Mouse (Mus musculus) limb, embryonic 14.5 days (tissue): ENCODE measurements around the gene Lime1. TPM values are rescaled to one million over a fixed set of nuclear protein-coding genes. Genes with fewer than 3 reads are reported as not detected.

Source experiments
- ATAC-seq: fragments of 200-750 bp; cut with Nextera tagmentation; 2 replicates; pipeline ENCODE4 v1.8.0; 2017; ENCODE audit warnings: low read depth, moderate number of reproducible peaks, moderate TSS enrichment; ENCODE audit not compliant: low FRiP score
- DNase-seq: peaks from one replicate; pipeline ENCODE4 v3.0.0-alpha.2; 2015; ENCODE audit warnings: low spot score
- H3K27ac ChIP-seq: fragments of 300-500 bp; sonication (generic); replicated peaks from 2 replicates; pipeline ENCODE4 v1.5.1; 2014; ENCODE audit warnings: low read depth, mild to moderate bottlenecking, low read length, moderate library complexity, mixed read lengths
- H3K27me3 ChIP-seq: fragments of 300-500 bp; sonication (generic); 2 replicates; pipeline ENCODE4 v1.6.1; 2014; ENCODE audit warnings: low read length, mixed read lengths; ENCODE audit not compliant: control insufficient read depth, insufficient read depth
- H3K36me3 ChIP-seq: fragments of 300-500 bp; sonication (generic); 2 replicates; pipeline ENCODE4 v1.6.1; 2014; ENCODE audit warnings: mild to moderate bottlenecking, low read length, moderate library complexity, mixed read lengths; ENCODE audit not compliant: control insufficient read depth, insufficient read depth
- H3K4me1 ChIP-seq: fragments of 300-500 bp; sonication (generic); 2 replicates; pipeline ENCODE4 v1.6.1; 2014; ENCODE audit warnings: antibody characterized with exemption, low read length, mixed read lengths; ENCODE audit not compliant: control insufficient read depth, insufficient read depth
- H3K4me2 ChIP-seq: fragments of 300-500 bp; sonication (generic); replicated peaks from 2 replicates; pipeline ENCODE4 v1.6.1; 2014; ENCODE audit warnings: low read depth, mild to moderate bottlenecking, low read length, moderate library complexity; ENCODE audit not compliant: severe bottlenecking
- H3K4me3 ChIP-seq: fragments of 300-500 bp; sonication (generic); replicated peaks from 2 replicates; pipeline ENCODE4 v1.5.1; 2014; ENCODE audit warnings: low read length
- H3K9ac ChIP-seq: fragments of 300-500 bp; sonication (generic); 2 replicates; pipeline ENCODE4 v1.6.1; 2014; ENCODE audit warnings: mild to moderate bottlenecking, low read depth, low read length, moderate library complexity; ENCODE audit not compliant: severe bottlenecking
- H3K9me3 ChIP-seq: fragments of 300-500 bp; sonication (generic); 2 replicates; pipeline ENCODE4 v1.6.1; 2016; ENCODE audit warnings: low read length; ENCODE audit not compliant: control insufficient read depth
- POLR2A ChIP-seq: fragments of 200-500 bp; IDR thresholded peaks from 2 replicates; pipeline ENCODE4 v1.8.0; 2012; ENCODE audit warnings: inconsistent platforms, mild to moderate bottlenecking, moderate library complexity, borderline replicate concordance; ENCODE audit not compliant: insufficient read depth, insufficient read length; ENCODE audit errors: extremely low read depth
- WGBS: fragments of 180-500 bp; shearing (Covaris S2); extraction: QIAGEN DNeasy Blood & Tissue Kit; methylation state at CpG from one replicate; pipeline ENCODE4 v1.1.7; 2014; 5-methylcytosine and 5-hydroxymethylcytosine counted together
- polyA plus RNA-seq, 2 experiments: library from polyadenylated mRNA; depleted of rRNA in 1 of 2; stranded (reverse) in 1 of 2; unstranded in 1 of 2; fragments of >200 nt; fragmentation: Nextera tagmentation in 1 of 2; extraction: Ambion mirVana in 1 of 2; gene quantifications; 2 replicates each; pipeline versions ENCODE4 v1.2.1 to v1.2.3; 2012 to 2014

Gene Lime1
- polyA plus RNA-seq, 2 experiments, result 21.3 to 63.3 TPM

GRCm38 (mm10) chr2:181419359-181419758, 39.5 kb downstream of the Lime1 start:
- Histone ChIP-seq H3K27ac (no peak overlapping the region), H3K9ac (no peak overlapping the region), H3K9me3 (no peaks in the 10 kb centered on the region), H3K4me1 (no peaks in the 10 kb centered on the region), H3K4me3 (no peak overlapping the region), H3K27me3 (no peaks in the 10 kb centered on the region), H3K4me2 (no peak overlapping the region), H3K36me3 (no peaks in the 10 kb centered on the region)
- no peak for TF ChIP-seq POLR2A
- ATAC-seq (no peak), DNase-seq (no peak)
- 78% methylated on average over 7 of the region's 7 CpGs for WGBS

- TF ChIP-seq POLR2A, result no peak
- 87% methylated on average over 4 of the region's 4 CpGs for WGBS
- H3K27ac ChIP-seq, result no peak overlapping the region
These were observed 40.5 kb downstream of the Lime1 start for GRCm38 (mm10) chr2:181420426-181420825.

GRCm38 (mm10) chr2:181420903-181421638, 41.2 kb downstream of the Lime1 start:
- no peaks in the 10 kb centered on the region for H3K27me3 ChIP-seq
- H3K4me2 ChIP-seq, result no peak overlapping the region
- no peaks in the 10 kb centered on the region for H3K9me3 ChIP-seq
- WGBS, result 66% methylated on average over 4 of the region's 4 CpGs
- DNase-seq (no peak), ATAC-seq (no peak)
- no peak overlapping the region for H3K4me3 ChIP-seq
- H3K36me3 ChIP-seq, result no peaks in the 10 kb centered on the region
- no peak overlapping the region for H3K27ac ChIP-seq
- TF ChIP-seq POLR2A, result no peak
- H3K9ac ChIP-seq, result no peak overlapping the region
- H3K4me1 ChIP-seq, result no peaks in the 10 kb centered on the region

More at GRCm38 (mm10) chr2:181420426-181420825, 40.5 kb downstream of the Lime1 start:
- DNase-seq, result no peak
- no peak overlapping the region for H3K4me2 ChIP-seq
- no peak for ATAC-seq
- H3K27me3 ChIP-seq, result no peaks in the 10 kb centered on the region
- no peaks in the 10 kb centered on the region for H3K36me3 ChIP-seq
- no peaks in the 10 kb centered on the region for H3K4me1 ChIP-seq
- no peak overlapping the region for H3K9ac ChIP-seq
- no peak overlapping the region for H3K4me3 ChIP-seq
- H3K9me3 ChIP-seq, result no peaks in the 10 kb centered on the region

- Histone ChIP-seq H3K9me3 (no peaks in the 10 kb centered on the region), H3K4me1 (no peaks in the 10 kb centered on the region), H3K4me3 (no peak overlapping the region), H3K27ac (no peak overlapping the region), H3K9ac (no peak overlapping the region), H3K36me3 (no peaks in the 10 kb centered on the region), H3K27me3 (no peaks in the 10 kb centered on the region), H3K4me2 (no peak overlapping the region)
- DNase-seq, result no peak
- no peak for TF ChIP-seq POLR2A
- ATAC-seq, result no peak
- 89% methylated on average over 9 of the region's 9 CpGs for WGBS
These were observed 44.0 kb downstream of the Lime1 start for GRCm38 (mm10) chr2:181423834-181424233.

Other genes starting within 250 kb of the Lime1 start
- gene Kcnq2, start 244.8 kb upstream of the Lime1 start, polyA plus RNA-seq (2012; rRNA removed), result 0.28 and 0.38 TPM in 2 replicates
- 0.14 TPM in 1 of 2 replicates, not detected in the other for gene Kcnq2, start 244.8 kb upstream of the Lime1 start, polyA plus RNA-seq (2014; fragmentation: Nextera tagmentation; extraction: Ambion mirVana)
- gene Eef1a2, start 223.1 kb upstream of the Lime1 start, polyA plus RNA-seq (2012; rRNA removed), result 0.10 and 0.29 TPM in 2 replicates
- not detected in 2 replicates for gene Eef1a2, start 223.1 kb upstream of the Lime1 start, polyA plus RNA-seq (2014; fragmentation: Nextera tagmentation; extraction: Ambion mirVana)
- 148 and 220 TPM in 2 replicates for gene Ppdpf, start 192.8 kb upstream of the Lime1 start, polyA plus RNA-seq (2012; rRNA removed)
- 294 and 354 TPM in 2 replicates for gene Ppdpf, start 192.8 kb upstream of the Lime1 start, polyA plus RNA-seq (2014; fragmentation: Nextera tagmentation; extraction: Ambion mirVana)
- 0.08 and 0.10 TPM in 2 replicates for gene Ptk6, start 177.3 kb upstream of the Lime1 start, polyA plus RNA-seq (2012; rRNA removed)
- gene Ptk6, start 177.3 kb upstream of the Lime1 start, polyA plus RNA-seq (2014; fragmentation: Nextera tagmentation; extraction: Ambion mirVana), result 0.12 and 0.19 TPM in 2 replicates
- 0.05 and 0.13 TPM in 2 replicates for gene Srms, start 166.9 kb upstream of the Lime1 start, polyA plus RNA-seq (2012; rRNA removed)
- 0.07 TPM in 1 of 2 replicates, not detected in the other for gene Srms, start 166.9 kb upstream of the Lime1 start, polyA plus RNA-seq (2014; fragmentation: Nextera tagmentation; extraction: Ambion mirVana)
- 0.12 and 0.28 TPM in 2 replicates for gene Fndc11, start 160.1 kb upstream of the Lime1 start, polyA plus RNA-seq (2012; rRNA removed)
- gene Fndc11, start 160.1 kb upstream of the Lime1 start, polyA plus RNA-seq (2014; fragmentation: Nextera tagmentation; extraction: Ambion mirVana), result not detected in 2 replicates
- gene Helz2, start 138.1 kb upstream of the Lime1 start, polyA plus RNA-seq (2012; rRNA removed), result 6.4 and 8.3 TPM in 2 replicates
- 1.3 and 1.5 TPM in 2 replicates for gene Helz2, start 138.1 kb upstream of the Lime1 start, polyA plus RNA-seq (2014; fragmentation: Nextera tagmentation; extraction: Ambion mirVana)
- 28.6 and 38.4 TPM in 2 replicates for gene Gmeb2, start 92.0 kb upstream of the Lime1 start, polyA plus RNA-seq (2012; rRNA removed)
- gene Gmeb2, start 92.0 kb upstream of the Lime1 start, polyA plus RNA-seq (2014; fragmentation: Nextera tagmentation; extraction: Ambion mirVana), result 17.0 and 19.1 TPM in 2 replicates
- 0.68 and 2.8 TPM in 2 replicates for gene Stmn3, start 65.6 kb upstream of the Lime1 start, polyA plus RNA-seq (2012; rRNA removed)
- gene Stmn3, start 65.6 kb upstream of the Lime1 start, polyA plus RNA-seq (2014; fragmentation: Nextera tagmentation; extraction: Ambion mirVana), result 0.28 and 0.29 TPM in 2 replicates
- 110 and 130 TPM in 2 replicates for gene Rtel1, start 60.3 kb upstream of the Lime1 start, polyA plus RNA-seq (2012; rRNA removed)
- 49.0 and 53.3 TPM in 2 replicates for gene Rtel1, start 60.3 kb upstream of the Lime1 start, polyA plus RNA-seq (2014; fragmentation: Nextera tagmentation; extraction: Ambion mirVana)
- 57.4 and 67.9 TPM in 2 replicates for gene Zgpat, start 15.2 kb upstream of the Lime1 start, polyA plus RNA-seq (2012; rRNA removed)
- gene Zgpat, start 15.2 kb upstream of the Lime1 start, polyA plus RNA-seq (2014; fragmentation: Nextera tagmentation; extraction: Ambion mirVana), result 37.3 and 47.6 TPM in 2 replicates
- gene Arfrp1, start 14.7 kb upstream of the Lime1 start, polyA plus RNA-seq (2012; rRNA removed), result 81.0 and 89.9 TPM in 2 replicates
- 50.0 and 54.7 TPM in 2 replicates for gene Arfrp1, start 14.7 kb upstream of the Lime1 start, polyA plus RNA-seq (2014; fragmentation: Nextera tagmentation; extraction: Ambion mirVana)
- gene Zbtb46, start 79.3 kb downstream of the Lime1 start, polyA plus RNA-seq (2012; rRNA removed), result 3.8 and 4.4 TPM in 2 replicates
- gene Zbtb46, start 79.3 kb downstream of the Lime1 start, polyA plus RNA-seq (2014; fragmentation: Nextera tagmentation; extraction: Ambion mirVana), result 4.3 and 4.4 TPM in 2 replicates
- not detected in 2 replicates for gene Abhd16b, start 113.1 kb downstream of the Lime1 start, polyA plus RNA-seq (2012; rRNA removed)
- gene Abhd16b, start 113.1 kb downstream of the Lime1 start, polyA plus RNA-seq (2014; fragmentation: Nextera tagmentation; extraction: Ambion mirVana), result not detected in 2 replicates
- 108 and 123 TPM in 2 replicates for gene Tpd52l2, start 117.1 kb downstream of the Lime1 start, polyA plus RNA-seq (2012; rRNA removed)
- 172 and 177 TPM in 2 replicates for gene Tpd52l2, start 117.1 kb downstream of the Lime1 start, polyA plus RNA-seq (2014; fragmentation: Nextera tagmentation; extraction: Ambion mirVana)
- gene Dnajc5, start 140.4 kb downstream of the Lime1 start, polyA plus RNA-seq (2012; rRNA removed), result 72.5 and 91.8 TPM in 2 replicates
- gene Dnajc5, start 140.4 kb downstream of the Lime1 start, polyA plus RNA-seq (2014; fragmentation: Nextera tagmentation; extraction: Ambion mirVana), result 75.7 and 85.5 TPM in 2 replicates
- 130 and 165 TPM in 2 replicates for gene Uckl1, start 204.8 kb downstream of the Lime1 start, polyA plus RNA-seq (2012; rRNA removed)
- 41.2 and 46.3 TPM in 2 replicates for gene Uckl1, start 204.8 kb downstream of the Lime1 start, polyA plus RNA-seq (2014; fragmentation: Nextera tagmentation; extraction: Ambion mirVana)
- 29.7 and 41.6 TPM in 2 replicates for gene Prpf6, start 211.8 kb downstream of the Lime1 start, polyA plus RNA-seq (2012; rRNA removed)
- gene Prpf6, start 211.8 kb downstream of the Lime1 start, polyA plus RNA-seq (2014; fragmentation: Nextera tagmentation; extraction: Ambion mirVana), result 57.9 and 64.2 TPM in 2 replicates
- 102 and 117 TPM in 2 replicates for gene Zfp512b, start 212.7 kb downstream of the Lime1 start, polyA plus RNA-seq (2012; rRNA removed)
- gene Zfp512b, start 212.7 kb downstream of the Lime1 start, polyA plus RNA-seq (2014; fragmentation: Nextera tagmentation; extraction: Ambion mirVana), result 58.8 and 59.5 TPM in 2 replicates
- 9.2 and 10.3 TPM in 2 replicates for gene Samd10, start 219.1 kb downstream of the Lime1 start, polyA plus RNA-seq (2012; rRNA removed)
- gene Samd10, start 219.1 kb downstream of the Lime1 start, polyA plus RNA-seq (2014; fragmentation: Nextera tagmentation; extraction: Ambion mirVana), result 10.2 TPM in 2 replicates